Mouse (Mus musculus): Measurements from ENCODE around the gene Bcar3. TPM values are rescaled to one million over a fixed set of nuclear protein-coding genes. Genes with fewer than 3 reads are reported as not detected.
"Not testable (repeated sequence)": the region's sequence is repeated elsewhere in the genome, so short reads cannot be mapped to it uniquely, and the experiment has no call there.

Gene Bcar3
- polyA plus RNA-seq, 1 experiment from 2014 or later = 4.4 TPM

DNA sequence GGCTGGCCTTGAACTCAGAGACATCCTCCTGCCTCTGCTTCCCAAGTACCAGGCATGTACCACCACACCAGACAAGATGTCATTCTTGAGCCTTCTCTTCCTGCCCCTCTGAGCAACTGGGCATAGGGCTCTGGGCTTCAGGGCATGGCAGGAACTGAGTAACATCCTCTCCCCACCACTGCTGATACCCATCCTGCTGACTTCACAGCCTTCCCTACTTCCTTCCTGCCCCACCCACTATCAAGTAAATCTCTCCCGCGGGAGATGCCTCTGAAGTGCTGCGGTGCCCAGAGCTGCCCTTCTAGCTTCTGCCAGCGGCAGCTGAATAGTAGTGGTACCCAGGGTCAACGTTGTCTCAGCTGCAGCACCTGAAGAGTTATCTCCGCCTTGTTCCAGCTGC is 84.7 kb downstream of the Bcar3 start:
- Histone ChIP-seq H3K4me2 (ENCODE audit: low read depth, low read length) (no peak overlapping the region), H3K27ac (ENCODE audit: low read depth, low read length) (no peak overlapping the region), H3K36me3 (ENCODE audit: control insufficient read depth, insufficient read depth, low read length) (no peaks in the 10 kb centered on the region), H3K9me3 (ENCODE audit: control insufficient read depth, low read length) (no peaks in the 10 kb centered on the region), H3K4me1 (ENCODE audit: control insufficient read depth, insufficient read depth, low read length) (no peaks in the 10 kb centered on the region), H3K27me3 (ENCODE audit: control insufficient read depth, insufficient read depth, low read length) (no peaks in the 10 kb centered on the region), H3K9ac (replicated peaks; ENCODE audit: low read depth, low read length) (no peak overlapping the region), H3K4me3 (ENCODE audit: low read depth, low read length) (no peak overlapping the region)
- WGBS = 70% methylated on average over 6 of the region's 6 CpGs
- ATAC-seq (ENCODE audit: low read depth) = no peak

DNA sequence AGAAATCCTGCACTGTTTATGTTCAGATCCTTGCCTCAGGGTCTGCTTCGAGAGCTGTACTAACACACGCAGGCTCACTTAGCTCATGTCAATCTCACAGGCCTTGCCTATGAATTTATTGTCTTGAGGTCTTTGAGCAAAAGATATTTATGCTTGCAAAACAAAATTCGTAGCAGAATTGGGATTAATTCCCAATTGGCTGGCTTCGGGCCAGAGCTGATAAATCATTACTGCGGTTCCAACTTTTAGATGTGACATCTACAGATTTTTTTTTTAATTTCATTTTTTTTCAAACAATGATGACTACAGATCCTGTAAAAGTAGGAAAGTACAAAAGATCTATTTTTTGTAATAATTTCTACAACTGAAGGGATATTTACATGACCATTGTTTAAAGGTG is 86.8 kb downstream of the Bcar3 start:
- no peaks in the 10 kb centered on the region for H3K27me3 ChIP-seq (ENCODE audit: control insufficient read depth, insufficient read depth, low read length)
- H3K4me3 ChIP-seq (ENCODE audit: low read depth, low read length) = no peak overlapping the region
- no peaks in the 10 kb centered on the region for H3K36me3 ChIP-seq (ENCODE audit: control insufficient read depth, insufficient read depth, low read length)
- H3K9ac ChIP-seq (replicated peaks; ENCODE audit: low read depth, low read length) = no peak overlapping the region
- H3K4me1 ChIP-seq (ENCODE audit: control insufficient read depth, insufficient read depth, low read length) = no peaks in the 10 kb centered on the region
- ATAC-seq (ENCODE audit: low read depth) = no peak
- no peak overlapping the region for H3K27ac ChIP-seq (ENCODE audit: low read depth, low read length)
- H3K4me2 ChIP-seq (ENCODE audit: low read depth, low read length) = no peak overlapping the region
- 81% methylated on average over 5 of the region's 5 CpGs for WGBS
- no peaks in the 10 kb centered on the region for H3K9me3 ChIP-seq (ENCODE audit: control insufficient read depth, low read length)

DNA sequence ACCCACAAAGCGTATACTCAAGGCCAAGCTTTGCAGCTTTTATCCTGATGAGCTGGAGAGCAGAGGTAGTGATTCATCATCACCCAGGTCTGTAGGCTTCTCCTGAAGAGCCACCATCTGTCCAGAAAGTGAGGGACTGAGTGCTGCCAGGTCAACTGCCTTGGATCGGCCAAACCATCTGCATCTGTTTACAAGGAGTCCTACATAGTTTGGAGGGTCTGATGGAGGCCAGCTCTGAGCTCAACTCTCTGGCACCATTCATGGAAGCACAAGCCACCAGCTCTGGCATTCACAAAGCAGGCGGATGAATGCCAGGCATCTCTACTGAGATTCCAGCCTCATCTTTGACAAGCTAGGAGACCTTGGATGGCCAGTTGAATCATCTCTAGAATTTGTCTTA is 87.7 kb downstream of the Bcar3 start:
- H3K4me3 ChIP-seq (ENCODE audit: low read depth, low read length) = no peak overlapping the region
- no peak for ATAC-seq (ENCODE audit: low read depth)

DNA sequence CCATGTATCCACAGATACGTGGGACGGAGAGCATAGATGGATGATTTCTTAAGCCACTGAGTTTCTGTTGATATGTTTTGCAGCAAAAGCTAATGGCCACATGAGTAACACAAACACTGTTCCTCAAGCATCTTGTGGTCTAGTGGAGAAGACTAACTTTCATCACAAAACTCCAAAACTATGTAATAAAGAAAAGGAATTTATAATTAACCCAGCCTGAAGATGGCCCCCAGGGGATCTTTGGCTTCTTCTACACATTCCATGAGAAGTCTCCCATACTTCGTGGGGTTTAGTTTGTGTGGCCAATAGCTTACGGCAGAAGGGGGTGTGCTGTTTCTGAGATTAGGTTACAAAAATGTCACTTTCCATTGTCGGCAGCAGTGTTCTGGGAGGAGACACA is 92.5 kb downstream of the Bcar3 start:
- 92% methylated on average over 5 of the region's 5 CpGs for WGBS
- Histone ChIP-seq H3K4me2 (ENCODE audit: low read depth, low read length) (no peak overlapping the region), H3K27ac (ENCODE audit: low read depth, low read length) (no peak overlapping the region), H3K27me3 (ENCODE audit: control insufficient read depth, insufficient read depth, low read length) (no peaks in the 10 kb centered on the region), H3K36me3 (ENCODE audit: control insufficient read depth, insufficient read depth, low read length) (no peaks in the 10 kb centered on the region), H3K9me3 (ENCODE audit: control insufficient read depth, low read length) (no peaks in the 10 kb centered on the region), H3K9ac (replicated peaks; ENCODE audit: low read depth, low read length) (no peak overlapping the region), H3K4me1 (ENCODE audit: control insufficient read depth, insufficient read depth, low read length) (no peaks in the 10 kb centered on the region), H3K4me3 (ENCODE audit: low read depth, low read length) (no peak overlapping the region)
- no peak for ATAC-seq (ENCODE audit: low read depth)

More for the DNA sequence above, 87.7 kb downstream of the Bcar3 start:
- no peak overlapping the region for H3K4me2 ChIP-seq (ENCODE audit: low read depth, low read length)
- no peaks in the 10 kb centered on the region for H3K36me3 ChIP-seq (ENCODE audit: control insufficient read depth, insufficient read depth, low read length)
- WGBS = 92% methylated on average over 3 of the region's 3 CpGs
- no peaks in the 10 kb centered on the region for H3K9me3 ChIP-seq (ENCODE audit: control insufficient read depth, low read length)
- H3K27me3 ChIP-seq (ENCODE audit: control insufficient read depth, insufficient read depth, low read length) = no peaks in the 10 kb centered on the region
- H3K4me1 ChIP-seq (ENCODE audit: control insufficient read depth, insufficient read depth, low read length) = no peaks in the 10 kb centered on the region
- no peak overlapping the region for H3K27ac ChIP-seq (ENCODE audit: low read depth, low read length)
- no peak overlapping the region for H3K9ac ChIP-seq (replicated peaks; ENCODE audit: low read depth, low read length)

DNA sequence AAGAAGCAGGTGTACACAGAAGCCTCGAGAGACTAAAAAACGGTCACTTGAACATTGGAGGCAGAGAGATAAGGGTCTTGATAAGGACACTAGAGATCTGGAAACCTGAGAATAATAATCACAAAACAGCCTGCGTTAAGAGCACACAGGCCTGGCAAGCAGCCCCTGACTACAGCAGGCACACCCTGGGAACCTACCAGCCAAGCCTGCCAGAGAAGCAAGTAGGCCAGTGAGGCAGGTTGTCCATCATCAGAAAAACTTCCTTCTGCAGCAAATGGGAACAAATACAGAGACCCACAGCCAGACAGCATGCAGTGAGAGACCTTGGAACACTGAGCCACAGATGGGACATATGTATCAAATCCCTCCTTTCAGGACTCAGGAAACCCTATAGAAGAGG is 93.8 kb downstream of the Bcar3 start:
- Histone ChIP-seq H3K4me3 (ENCODE audit: low read depth, low read length) (no peak overlapping the region), H3K4me2 (ENCODE audit: low read depth, low read length) (no peak overlapping the region), H3K27me3 (ENCODE audit: control insufficient read depth, insufficient read depth, low read length) (no peaks in the 10 kb centered on the region), H3K27ac (ENCODE audit: low read depth, low read length) (no peak overlapping the region), H3K4me1 (ENCODE audit: control insufficient read depth, insufficient read depth, low read length) (no peaks in the 10 kb centered on the region), H3K9me3 (ENCODE audit: control insufficient read depth, low read length) (no peaks in the 10 kb centered on the region), H3K9ac (replicated peaks; ENCODE audit: low read depth, low read length) (no peak overlapping the region), H3K36me3 (ENCODE audit: control insufficient read depth, insufficient read depth, low read length) (no peaks in the 10 kb centered on the region)
- WGBS = 87% methylated on average over 3 of the region's 3 CpGs
- no peak for ATAC-seq (ENCODE audit: low read depth)

DNA sequence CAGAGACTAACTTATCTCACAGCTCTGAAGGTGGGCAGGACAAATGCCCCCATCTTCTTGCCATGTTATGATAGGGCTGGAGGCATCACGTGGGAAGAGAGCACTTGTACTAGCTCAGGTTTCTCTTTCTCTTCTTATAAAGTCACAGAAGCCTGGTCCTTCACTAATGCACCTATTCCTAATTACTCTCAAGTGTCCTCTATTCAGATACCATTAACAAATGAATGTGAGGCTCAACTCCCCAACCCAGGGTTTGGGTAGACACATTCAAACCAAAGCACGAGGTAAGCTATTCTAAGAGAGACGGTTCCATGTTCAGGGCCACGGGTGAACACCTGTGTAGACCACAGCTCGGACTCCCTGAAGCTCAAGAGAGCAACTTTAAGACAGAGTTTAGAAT is 96.0 kb downstream of the Bcar3 start:
- Histone ChIP-seq H3K27ac (ENCODE audit: low read depth, low read length) (no peak overlapping the region), H3K4me3 (ENCODE audit: low read depth, low read length) (no peak overlapping the region), H3K4me1 (ENCODE audit: control insufficient read depth, insufficient read depth, low read length) (no peaks in the 10 kb centered on the region), H3K4me2 (ENCODE audit: low read depth, low read length) (no peak overlapping the region), H3K27me3 (ENCODE audit: control insufficient read depth, insufficient read depth, low read length) (no peaks in the 10 kb centered on the region), H3K9ac (replicated peaks; ENCODE audit: low read depth, low read length) (no peak overlapping the region), H3K36me3 (ENCODE audit: control insufficient read depth, insufficient read depth, low read length) (no peaks in the 10 kb centered on the region), H3K9me3 (ENCODE audit: control insufficient read depth, low read length) (no peaks in the 10 kb centered on the region)
- 91% methylated on average over 5 of the region's 5 CpGs for WGBS
- ATAC-seq (ENCODE audit: low read depth) = no peak

DNA sequence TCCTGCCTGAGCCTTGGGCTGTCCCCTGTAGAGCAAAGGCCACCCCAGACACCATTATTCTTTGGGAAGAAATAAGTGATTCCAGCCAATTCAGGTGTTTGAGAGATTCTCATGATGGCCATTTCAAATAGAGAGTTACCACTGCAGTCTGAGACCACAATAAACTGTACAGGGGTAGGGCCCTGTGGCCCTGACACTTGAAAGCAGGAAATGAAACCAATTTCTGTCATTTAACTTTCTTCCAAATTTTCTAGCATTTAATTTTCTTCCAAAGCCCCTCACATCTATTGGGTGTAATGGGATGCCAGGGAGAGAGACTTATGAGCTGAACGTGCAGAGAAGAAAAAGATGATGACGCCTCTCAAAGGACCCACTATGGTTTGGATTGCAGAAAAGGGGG is 97.2 kb downstream of the Bcar3 start:
- 76% methylated on average over 2 of the region's 2 CpGs for WGBS
- no peaks in the 10 kb centered on the region for H3K9me3 ChIP-seq (ENCODE audit: control insufficient read depth, low read length)
- no peak overlapping the region for H3K27ac ChIP-seq (ENCODE audit: low read depth, low read length)
- no peaks in the 10 kb centered on the region for H3K27me3 ChIP-seq (ENCODE audit: control insufficient read depth, insufficient read depth, low read length)
- no peaks in the 10 kb centered on the region for H3K4me1 ChIP-seq (ENCODE audit: control insufficient read depth, insufficient read depth, low read length)
- H3K4me3 ChIP-seq (ENCODE audit: low read depth, low read length) = no peak overlapping the region
- H3K9ac ChIP-seq (replicated peaks; ENCODE audit: low read depth, low read length) = no peak overlapping the region
- H3K4me2 ChIP-seq (ENCODE audit: low read depth, low read length) = no peak overlapping the region
- no peaks in the 10 kb centered on the region for H3K36me3 ChIP-seq (ENCODE audit: control insufficient read depth, insufficient read depth, low read length)
- no peak for ATAC-seq (ENCODE audit: low read depth)

DNA sequence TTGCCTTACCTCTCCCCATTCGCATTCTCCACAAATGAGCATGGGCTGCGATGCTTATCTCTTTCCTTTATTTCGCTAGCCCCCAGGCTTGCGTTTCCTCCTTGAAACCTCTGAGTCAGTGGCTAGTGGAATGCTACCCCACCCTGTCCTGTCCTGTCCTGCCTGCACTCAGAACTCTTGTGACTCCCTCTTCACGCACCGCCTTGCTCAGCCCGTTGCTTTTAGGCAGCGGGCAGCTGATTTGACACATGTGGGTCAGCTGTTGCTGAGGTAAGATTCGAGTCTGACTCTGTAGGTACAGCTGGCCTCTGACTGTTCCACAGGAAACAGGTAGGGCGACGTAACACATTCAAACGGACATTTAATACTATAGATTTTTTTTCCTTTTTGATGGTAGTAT is 97.9 kb downstream of the Bcar3 start:
- H3K27ac ChIP-seq (ENCODE audit: low read depth, low read length) = no peak overlapping the region
- no peaks in the 10 kb centered on the region for H3K9me3 ChIP-seq (ENCODE audit: control insufficient read depth, low read length)
- 77% methylated on average over 12 of the region's 12 CpGs for WGBS
- H3K36me3 ChIP-seq (ENCODE audit: control insufficient read depth, insufficient read depth, low read length) = no peaks in the 10 kb centered on the region
- no peak overlapping the region for H3K4me3 ChIP-seq (ENCODE audit: low read depth, low read length)
- H3K4me1 ChIP-seq (ENCODE audit: control insufficient read depth, insufficient read depth, low read length) = no peaks in the 10 kb centered on the region
- no peak for ATAC-seq (ENCODE audit: low read depth)
- no peak overlapping the region for H3K4me2 ChIP-seq (ENCODE audit: low read depth, low read length)
- no peak overlapping the region for H3K9ac ChIP-seq (replicated peaks; ENCODE audit: low read depth, low read length)
- no peaks in the 10 kb centered on the region for H3K27me3 ChIP-seq (ENCODE audit: control insufficient read depth, insufficient read depth, low read length)

DNA sequence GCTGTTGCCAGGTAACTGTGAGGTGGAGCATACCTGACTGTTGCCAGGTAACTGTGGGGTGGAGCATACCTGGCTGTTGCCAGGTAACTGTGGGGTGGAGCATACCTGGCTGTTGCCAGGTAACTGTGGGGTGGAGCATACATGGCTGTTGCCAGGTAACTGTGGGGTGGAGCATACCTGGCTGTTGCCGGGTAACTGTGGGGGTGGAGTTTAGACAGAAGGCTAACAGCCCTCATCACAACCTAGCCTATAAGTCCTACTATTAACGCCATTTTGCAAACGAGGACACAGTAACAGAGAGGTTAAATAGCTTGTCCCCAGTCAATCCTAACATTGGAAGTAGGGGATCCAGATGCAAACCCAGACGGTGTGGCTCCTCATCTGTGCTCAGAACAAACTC is 99.5 kb downstream of the Bcar3 start:
- not testable (repeated sequence) for H3K27ac ChIP-seq (ENCODE audit: low read depth, low read length); H3K36me3 ChIP-seq (ENCODE audit: control insufficient read depth, insufficient read depth, low read length); H3K27me3 ChIP-seq (ENCODE audit: control insufficient read depth, insufficient read depth, low read length); H3K4me1 ChIP-seq (ENCODE audit: control insufficient read depth, insufficient read depth, low read length); H3K4me3 ChIP-seq (ENCODE audit: low read depth, low read length); H3K4me2 ChIP-seq (ENCODE audit: low read depth, low read length); ATAC-seq (ENCODE audit: low read depth); H3K9ac ChIP-seq (replicated peaks; ENCODE audit: low read depth, low read length); H3K9me3 ChIP-seq (ENCODE audit: control insufficient read depth, low read length)
- WGBS = 63% methylated on average over 4 of the region's 4 CpGs

DNA sequence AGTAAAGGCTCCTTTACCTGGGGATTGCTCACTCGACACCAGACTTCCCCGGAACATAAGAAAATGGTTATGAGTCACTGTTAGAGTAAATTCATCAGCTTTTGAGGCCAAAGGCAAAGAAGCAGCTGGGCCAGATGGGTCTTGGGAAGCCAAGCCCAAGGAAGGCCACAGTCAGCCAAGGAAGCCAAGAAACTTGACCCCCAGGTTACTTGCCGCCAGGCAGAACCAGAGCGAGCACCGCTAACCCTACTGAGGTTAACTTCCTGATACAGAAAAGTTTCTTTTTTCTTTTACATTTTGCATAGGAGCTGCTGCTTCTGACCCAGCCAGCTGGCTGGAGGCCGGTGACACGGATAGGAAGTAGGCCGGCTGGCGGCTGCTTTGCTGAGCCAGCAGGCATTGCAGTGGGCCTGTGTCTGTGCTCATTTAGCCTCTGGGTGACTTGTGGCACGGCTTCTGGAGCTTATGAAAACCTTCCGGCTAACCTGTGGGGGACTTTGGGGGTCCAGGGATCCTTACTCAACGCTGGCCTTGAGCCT is 100.0 kb downstream of the Bcar3 start:
- WGBS = 88% methylated on average over 12 of the region's 12 CpGs

More for the DNA sequence above, 100.0 kb downstream of the Bcar3 start:
- H3K9me3 ChIP-seq (ENCODE audit: control insufficient read depth, low read length) = no peaks in the 10 kb centered on the region
- H3K27me3 ChIP-seq (ENCODE audit: control insufficient read depth, insufficient read depth, low read length) = no peaks in the 10 kb centered on the region
- no peaks in the 10 kb centered on the region for H3K36me3 ChIP-seq (ENCODE audit: control insufficient read depth, insufficient read depth, low read length)
- H3K4me2 ChIP-seq (ENCODE audit: low read depth, low read length) = no peak overlapping the region
- H3K4me3 ChIP-seq (ENCODE audit: low read depth, low read length) = no peak overlapping the region
- ATAC-seq (ENCODE audit: low read depth) = no peak
- H3K27ac ChIP-seq (ENCODE audit: low read depth, low read length) = no peak overlapping the region
- no peaks in the 10 kb centered on the region for H3K4me1 ChIP-seq (ENCODE audit: control insufficient read depth, insufficient read depth, low read length)
- H3K9ac ChIP-seq (replicated peaks; ENCODE audit: low read depth, low read length) = no peak overlapping the region
